Comparison of ENCODE assay signal across 17 mouse cellular contexts in genomic region chr2:172965249-172965648, GRCm38 (mm10). TPM values are rescaled to one million over a fixed set of nuclear protein-coding genes. Genes with fewer than 3 reads are reported as not detected.
DNase-seq lines count a peak whose midpoint lies in the region; ATAC-seq and TF ChIP-seq lines count a peak whose summit lies in the region.
"Had no signal": no experiment of that assay in that cellular context is flagged by ENCODE, and none has a peak within 500 bp of the region (broad histone marks: within the 10 kb centered on the region; RNA-seq: fewer than 3 reads in every experiment).

No protein-coding gene starts in this region.

- peaks cover 23% of the 10 kb centered on the region for H3K4me1 ChIP-seq in kidney, embryonic 15.5 days
- H3K4me1 ChIP-seq in stomach, postnatal 0 days (replicated peaks; ENCODE audit: control insufficient read depth, insufficient read depth), result no peaks in the 10 kb centered on the region
- H3K4me1 ChIP-seq: embryonic facial prominence, embryonic 15.5 days; forebrain, embryonic 15.5 days had no signal

- H3K27me3 ChIP-seq in kidney, embryonic 15.5 days, result no peaks in the 10 kb centered on the region
- no peaks in the 10 kb centered on the region for H3K27me3 ChIP-seq in stomach, postnatal 0 days (ENCODE audit: control insufficient read depth, insufficient read depth, low read length)
- H3K27me3 ChIP-seq: embryonic facial prominence, embryonic 15.5 days; forebrain, embryonic 15.5 days; limb, embryonic 15.5 days; stomach, embryonic 15.5 days had no signal

- H3K27ac ChIP-seq in kidney, embryonic 15.5 days, result 0 out of 2 replicates have a peak overlapping the region, but pooled peaks have one; percentile 18
- no peak overlapping the region for H3K27ac ChIP-seq in stomach, postnatal 0 days (replicated peaks)
- H3K27ac ChIP-seq: embryonic facial prominence, embryonic 15.5 days; forebrain, embryonic 15.5 days; layer of hippocampus, adult 2 months; limb, embryonic 15.5 days; stomach, embryonic 15.5 days had no signal

- TF ChIP-seq CTCF in stomach, postnatal 0 days (IDR thresholded peaks at IDR 0.05; ENCODE audit: low read depth), result no peak

- H3K4me3 ChIP-seq in kidney, embryonic 15.5 days (replicated peaks), result no peak overlapping the region
- H3K4me3 ChIP-seq in stomach, postnatal 0 days (ENCODE audit: low read depth, low read length), result no peak overlapping the region
- H3K4me3 ChIP-seq: embryonic facial prominence, embryonic 15.5 days; forebrain, embryonic 15.5 days; layer of hippocampus, adult 2 months; limb, embryonic 15.5 days; stomach, embryonic 15.5 days had no signal

- WGBS in kidney, embryonic 15.5 days, result 25% methylated on average over 11 of the region's 11 CpGs
- 20% methylated on average over 11 of the region's 11 CpGs for WGBS in stomach, postnatal 0 days

- DNase-seq in retina, embryonic 14.5 days (ENCODE audit: low spot score), result peak; percentile 49
- DNase-seq in retina, postnatal 1 day, result no peak
- DNase-seq in embryo, embryonic 9.5 days (ENCODE audit: extremely low spot score), result peak; percentile 55
- DNase-seq in stomach, postnatal 0 days (ENCODE audit: low spot score), result peak; percentile 49
- DNase-seq in frontal cortex, postnatal 10 days (ENCODE audit: low spot score in 2 of 2), result no peak
- DNase-seq: cerebellum, adult 8-10 months; heart, postnatal 4 days; lung, postnatal 10 days had no signal

- H3K4me2 ChIP-seq in kidney, embryonic 15.5 days, result no peak overlapping the region
- H3K4me2 ChIP-seq in stomach, postnatal 0 days (replicated peaks; ENCODE audit: low read depth), result no peak overlapping the region
- H3K4me2 ChIP-seq: embryonic facial prominence, embryonic 15.5 days; forebrain, embryonic 15.5 days; limb, embryonic 15.5 days; stomach, embryonic 15.5 days had no signal

- no peak overlapping the region for H3K9ac ChIP-seq in kidney, embryonic 15.5 days
- no peak overlapping the region for H3K9ac ChIP-seq in stomach, postnatal 0 days (ENCODE audit: low read length)
- H3K9ac ChIP-seq: embryonic facial prominence, embryonic 15.5 days; forebrain, embryonic 15.5 days; limb, embryonic 15.5 days; stomach, embryonic 15.5 days had no signal

- H3K9me3 ChIP-seq in kidney, embryonic 15.5 days (replicated peaks), result 0 out of 2 replicates have a peak, but pooled peaks cover 4% of the 10 kb centered on the region
- no peaks in the 10 kb centered on the region for H3K9me3 ChIP-seq in stomach, postnatal 0 days (ENCODE audit: control insufficient read depth, low read length)
- H3K9me3 ChIP-seq: embryonic facial prominence, embryonic 15.5 days; forebrain, embryonic 15.5 days; limb, embryonic 15.5 days; stomach, embryonic 15.5 days had no signal

- H3K36me3 ChIP-seq in kidney, embryonic 15.5 days, result no peaks in the 10 kb centered on the region
- H3K36me3 ChIP-seq in stomach, postnatal 0 days (ENCODE audit: control insufficient read depth, insufficient read depth, low read length), result no peaks in the 10 kb centered on the region
- H3K36me3 ChIP-seq: embryonic facial prominence, embryonic 15.5 days; forebrain, embryonic 15.5 days; limb, embryonic 15.5 days; stomach, embryonic 15.5 days had no signal

- 0 out of 2 replicates have a peak, but pooled peaks have one; percentile 14 for ATAC-seq in kidney, embryonic 15.5 days (replicated peaks; ENCODE audit: low FRiP score)
- peak; percentile 78 for ATAC-seq in stomach, postnatal 0 days (ENCODE audit: low FRiP score, low TSS enrichment)
- ATAC-seq in megakaryocyte progenitor cell, adult 5-6 weeks (replicated peaks; ENCODE audit: poor library complexity), result no peak
- ATAC-seq: forebrain, embryonic 15.5 days had no signal

- no peak for TF ChIP-seq EP300 in stomach, postnatal 0 days (optimal IDR thresholded peaks at IDR 0.05)

RNA-seq across cellular contexts. Expression of gene Spo11, which starts 12.3 kb away (rescaled TPM):
- 0.08 and 0.09 TPM in 2 replicates for polyA plus RNA-seq in kidney, embryonic 15.5 days (2015; fragmentation: Nextera tagmentation; extraction: Ambion mirVana)
- polyA plus RNA-seq in stomach, postnatal 0 days (2015; fragmentation: Nextera tagmentation; extraction: Ambion mirVana), result 0.02 TPM in 2 replicates
- total RNA-seq in megakaryocyte progenitor cell, adult 5-6 weeks (2015), result not detected in 2 replicates
- total RNA-seq in megakaryocyte progenitor cell, adult 5-6 weeks (2017), result not detected in 2 replicates
- total RNA-seq: granulocyte monocyte progenitor cell, adult 5-6 weeks; heart, postnatal 4 days had no signal

RNA-seq across cellular contexts. Expression of gene Bmp7, which starts 25.1 kb away (rescaled TPM):
- polyA plus RNA-seq in kidney, embryonic 15.5 days (2015; fragmentation: Nextera tagmentation; extraction: Ambion mirVana), result 43.0 and 46.3 TPM in 2 replicates
- polyA plus RNA-seq in stomach, postnatal 0 days (2015; fragmentation: Nextera tagmentation; extraction: Ambion mirVana), result 8.2 and 8.9 TPM in 2 replicates
- 0.10 TPM in 1 of 2 replicates, not detected in the other for total RNA-seq in megakaryocyte progenitor cell, adult 5-6 weeks (2015)
- total RNA-seq in megakaryocyte progenitor cell, adult 5-6 weeks (2017), result not detected in 2 replicates
- total RNA-seq: granulocyte monocyte progenitor cell, adult 5-6 weeks; neutrophil, adult 5-6 weeks had no signal

RNA-seq across cellular contexts. Expression of gene Rae1, which starts 34.7 kb away (rescaled TPM):
- polyA plus RNA-seq in kidney, embryonic 15.5 days (2015; fragmentation: Nextera tagmentation; extraction: Ambion mirVana), result 138 and 145 TPM in 2 replicates
- polyA plus RNA-seq in stomach, postnatal 0 days (2015; fragmentation: Nextera tagmentation; extraction: Ambion mirVana), result 66.8 and 68.7 TPM in 2 replicates
- total RNA-seq in megakaryocyte progenitor cell, adult 5-6 weeks (2015), result 121 and 128 TPM in 2 replicates
- total RNA-seq in megakaryocyte progenitor cell, adult 5-6 weeks (2017), result 72.9 and 76.3 TPM in 2 replicates

RNA-seq across cellular contexts. Expression of gene Rbm38, which starts 55.0 kb away (rescaled TPM):
- 32.1 and 37.3 TPM in 2 replicates for polyA plus RNA-seq in kidney, embryonic 15.5 days (2015; fragmentation: Nextera tagmentation; extraction: Ambion mirVana)
- polyA plus RNA-seq in stomach, postnatal 0 days (2015; fragmentation: Nextera tagmentation; extraction: Ambion mirVana), result 24.9 and 25.4 TPM in 2 replicates
- 130 and 153 TPM in 2 replicates for total RNA-seq in megakaryocyte progenitor cell, adult 5-6 weeks (2015)
- total RNA-seq in megakaryocyte progenitor cell, adult 5-6 weeks (2017), result 50.3 and 55.9 TPM in 2 replicates

Comparison
In these comparisons a context has a peak if more than half of its experiments do, and no peak if none do; other contexts are left out.
1. DNase-seq: peak in retina, embryonic 14.5 days (single experiment), embryo, embryonic 9.5 days (single experiment) and stomach, postnatal 0 days (single experiment); none in retina, postnatal 1 day (single experiment) and frontal cortex, postnatal 10 days (0 of 2).